Mouse (Mus musculus) midbrain, embryonic 11.5 days (tissue): ENCODE measurements around the gene Kdelc2. TPM values are rescaled to one million over a fixed set of nuclear protein-coding genes. Genes with fewer than 3 reads are reported as not detected.

Experiments used
- ATAC-seq: fragments of 200-750 bp; cut with Nextera tagmentation; 2 replicates; pipeline ENCODE4 v1.8.0; 2017; ENCODE audit warnings: moderate TSS enrichment, moderate library complexity; ENCODE audit not compliant: low FRiP score
- DNase-seq: peaks from one replicate; pipeline ENCODE4 v3.0.0; 2015; ENCODE audit warnings: low spot score; ENCODE audit errors: missing footprints
- H3K27ac ChIP-seq: fragments of 300-500 bp; sonication (generic); 2 replicates; pipeline ENCODE4 v1.5.1; 2014; ENCODE audit warnings: low read depth, low read length
- H3K27me3 ChIP-seq: fragments of 300-500 bp; sonication (generic); 2 replicates; pipeline ENCODE4 v1.6.1; 2014; ENCODE audit warnings: mild to moderate bottlenecking, low read length, moderate library complexity, mixed read lengths; ENCODE audit not compliant: control insufficient read depth, insufficient read depth
- H3K36me3 ChIP-seq: fragments of 300-500 bp; sonication (generic); 2 replicates; pipeline ENCODE4 v1.6.1; 2014; ENCODE audit warnings: mild to moderate bottlenecking, low read length, moderate library complexity, mixed read lengths; ENCODE audit not compliant: control insufficient read depth, insufficient read depth
- H3K4me1 ChIP-seq: fragments of 300-500 bp; sonication (generic); 2 replicates; pipeline ENCODE4 v1.6.1; 2014; ENCODE audit warnings: low read length; ENCODE audit not compliant: control insufficient read depth, insufficient read depth
- H3K4me2 ChIP-seq: fragments of 300-500 bp; sonication (generic); 2 replicates; pipeline ENCODE4 v1.6.1; 2014; ENCODE audit warnings: mild to moderate bottlenecking, moderate library complexity
- H3K4me3 ChIP-seq: fragments of 300-500 bp; sonication (generic); 2 replicates; pipeline ENCODE4 v1.5.1; 2014; ENCODE audit warnings: low read depth, low read length
- H3K9ac ChIP-seq: fragments of 300-500 bp; sonication (generic); 2 replicates; pipeline ENCODE4 v1.6.1; 2014; ENCODE audit warnings: low read length
- H3K9me3 ChIP-seq: fragments of 300-500 bp; sonication (generic); 2 replicates; pipeline ENCODE4 v1.6.1; 2016; ENCODE audit warnings: low read length; ENCODE audit not compliant: control insufficient read depth
- WGBS: fragments of 180-500 bp; shearing (Covaris S2); extraction: QIAGEN DNeasy Blood & Tissue Kit; methylation state at CpG from one replicate; pipeline ENCODE4 v1.1.7; 2014; 5-methylcytosine and 5-hydroxymethylcytosine counted together
- polyA plus RNA-seq: library from polyadenylated mRNA; unstranded; fragments of >200 nt; fragmentation: Nextera tagmentation; extraction: Ambion mirVana; gene quantifications from 2 replicates; pipeline ENCODE4 v1.2.1, GENCODE M21; 2014

The Kdelc2 gene
- polyA plus RNA-seq, 1 experiment from 2014 or later, result 11.0 TPM

- Histone ChIP-seq H3K9ac (no peak overlapping the region), H3K4me2 (no peak overlapping the region), H3K4me1 (no peaks in the 10 kb centered on the region), H3K9me3 (no peaks in the 10 kb centered on the region), H3K27me3 (no peaks in the 10 kb centered on the region), H3K4me3 (no peak overlapping the region), H3K36me3 (no peaks in the 10 kb centered on the region), H3K27ac (no peak overlapping the region)
- ATAC-seq (no peak), DNase-seq (no peak)
- WGBS, result 71% methylated on average over 5 of the region's 5 CpGs
These were observed 6.2 kb upstream of the Kdelc2 start for GRCm38 (mm10) chr9:53377597-53377996.

GRCm38 (mm10) chr9:53378171-53378570, 5.7 kb upstream of the Kdelc2 start:
- ATAC-seq (no peak), DNase-seq (no peak)
- H3K9ac ChIP-seq, result no peak overlapping the region
- WGBS, result 84% methylated on average over 3 of the region's 3 CpGs
- no peak overlapping the region for H3K4me2 ChIP-seq
- no peaks in the 10 kb centered on the region for H3K27me3 ChIP-seq
- H3K4me3 ChIP-seq, result no peak overlapping the region
- H3K36me3 ChIP-seq, result no peaks in the 10 kb centered on the region
- no peaks in the 10 kb centered on the region for H3K4me1 ChIP-seq
- H3K9me3 ChIP-seq, result no peaks in the 10 kb centered on the region
- H3K27ac ChIP-seq, result no peak overlapping the region

- Histone ChIP-seq H3K27me3 (no peaks in the 10 kb centered on the region), H3K9me3 (no peaks in the 10 kb centered on the region)
- ATAC-seq, result no peak
These were observed 3.2 kb upstream of the Kdelc2 start for GRCm38 (mm10) chr9:53380595-53380994.

GRCm38 (mm10) chr9:53381113-53381615, 2.7 kb upstream of the Kdelc2 start:
- no peak overlapping the region for H3K9ac ChIP-seq
- H3K4me2 ChIP-seq, result no peak overlapping the region
- H3K4me3 ChIP-seq, result no peak overlapping the region
- H3K27ac ChIP-seq, result no peak overlapping the region
- WGBS, result 82% methylated on average over 5 of the region's 5 CpGs
- H3K9me3 ChIP-seq, result no peaks in the 10 kb centered on the region
- no peaks in the 10 kb centered on the region for H3K27me3 ChIP-seq
- DNase-seq (no peak), ATAC-seq (no peak)
- no peaks in the 10 kb centered on the region for H3K36me3 ChIP-seq
- 0 out of 2 replicates have a peak, but pooled peaks cover 5% of the 10 kb centered on the region for H3K4me1 ChIP-seq

More at GRCm38 (mm10) chr9:53380595-53380994, 3.2 kb upstream of the Kdelc2 start:
- Histone ChIP-seq H3K27ac (no peak overlapping the region), H3K4me2 (no peak overlapping the region), H3K4me1 (0 out of 2 replicates have a peak, but pooled peaks cover 5% of the 10 kb centered on the region), H3K36me3 (no peaks in the 10 kb centered on the region), H3K9ac (no peak overlapping the region), H3K4me3 (no peak overlapping the region)
- no peak for DNase-seq
- 93% methylated on average over 2 of the region's 2 CpGs for WGBS

- H3K4me2 ChIP-seq, result peak overlapping the region; percentile 95
- no peak overlapping the region for H3K27ac ChIP-seq
- H3K4me3 ChIP-seq, result peak overlapping the region; percentile 67
- H3K9ac ChIP-seq, result peak overlapping the region; percentile 91
- ATAC-seq (no peak), DNase-seq (no peak)
- H3K4me1 ChIP-seq, result 0 out of 2 replicates have a peak, but pooled peaks cover 5% of the 10 kb centered on the region
- H3K9me3 ChIP-seq, result no peaks in the 10 kb centered on the region
- 14% methylated on average over 8 of the region's 8 CpGs for WGBS
- no peaks in the 10 kb centered on the region for H3K27me3 ChIP-seq
- no peaks in the 10 kb centered on the region for H3K36me3 ChIP-seq
These were observed 1.0 kb downstream of the Kdelc2 start for GRCm38 (mm10) chr9:53384873-53385272.

GRCm38 (mm10) chr9:53387431-53387830, 3.6 kb downstream of the Kdelc2 start:
- no peak for ATAC-seq
- WGBS, result 74% methylated on average over 2 of the region's 2 CpGs

GRCm38 (mm10) chr9:53389109-53389508, 5.3 kb downstream of the Kdelc2 start:
- H3K36me3 ChIP-seq, result no peaks in the 10 kb centered on the region
- H3K4me2 ChIP-seq, result no peak overlapping the region
- H3K27ac ChIP-seq, result no peak overlapping the region
- H3K4me1 ChIP-seq, result 0 out of 2 replicates have a peak, but pooled peaks cover 5% of the 10 kb centered on the region
- DNase-seq, result no peak
- H3K4me3 ChIP-seq, result no peak overlapping the region
- no peaks in the 10 kb centered on the region for H3K9me3 ChIP-seq
- H3K27me3 ChIP-seq, result no peaks in the 10 kb centered on the region
- no peak for ATAC-seq
- WGBS, result 82% methylated on average over 3 of the region's 3 CpGs
- H3K9ac ChIP-seq, result no peak overlapping the region

More at GRCm38 (mm10) chr9:53387431-53387830, 3.6 kb downstream of the Kdelc2 start:
- no peak overlapping the region for H3K9ac ChIP-seq
- no peak overlapping the region for H3K27ac ChIP-seq
- H3K4me3 ChIP-seq, result no peak overlapping the region
- peak; percentile 10 for DNase-seq
- H3K9me3 ChIP-seq, result no peaks in the 10 kb centered on the region
- no peaks in the 10 kb centered on the region for H3K27me3 ChIP-seq
- 0 out of 2 replicates have a peak, but pooled peaks cover 5% of the 10 kb centered on the region for H3K4me1 ChIP-seq
- H3K4me2 ChIP-seq, result no peak overlapping the region
- H3K36me3 ChIP-seq, result no peaks in the 10 kb centered on the region

GRCm38 (mm10) chr9:53390136-53390535, 6.3 kb downstream of the Kdelc2 start:
- 81% methylated on average over 7 of the region's 7 CpGs for WGBS
- H3K4me2 ChIP-seq, result no peak overlapping the region
- no peaks in the 10 kb centered on the region for H3K4me1 ChIP-seq
- no peak overlapping the region for H3K27ac ChIP-seq
- H3K4me3 ChIP-seq, result no peak overlapping the region
- no peaks in the 10 kb centered on the region for H3K36me3 ChIP-seq
- DNase-seq (no peak), ATAC-seq (no peak)
- no peak overlapping the region for H3K9ac ChIP-seq
- H3K9me3 ChIP-seq, result no peaks in the 10 kb centered on the region
- no peaks in the 10 kb centered on the region for H3K27me3 ChIP-seq

GRCm38 (mm10) chr9:53397685-53398387, 14.0 kb downstream of the Kdelc2 start:
- 81% methylated on average over 13 of the region's 13 CpGs for whole genome bisulfite sequencing
- no peaks in the 10 kb centered on the region for H3K27me3 ChIP-seq
- no peak overlapping the region for H3K4me2 ChIP-seq
- DNase-seq, result no peak
- no peaks in the 10 kb centered on the region for H3K4me1 ChIP-seq
- no peak overlapping the region for H3K4me3 ChIP-seq
- H3K9ac ChIP-seq, result no peak overlapping the region
- no peak for ATAC-seq
- H3K9me3 ChIP-seq, result no peaks in the 10 kb centered on the region
- no peaks in the 10 kb centered on the region for H3K36me3 ChIP-seq
- no peak overlapping the region for H3K27ac ChIP-seq
